Mouse (Mus musculus): Measurements from ENCODE around the gene Mccc1. TPM values are rescaled to one million over a fixed set of nuclear protein-coding genes. Genes with fewer than 3 reads are reported as not detected.
A peak's percentile ranks its signal among the peaks of the same experiment; 100 is the strongest.

Gene Mccc1
- total RNA-seq, 2 experiments from 2014 or later: 5.0 to 14.4 TPM

DNA sequence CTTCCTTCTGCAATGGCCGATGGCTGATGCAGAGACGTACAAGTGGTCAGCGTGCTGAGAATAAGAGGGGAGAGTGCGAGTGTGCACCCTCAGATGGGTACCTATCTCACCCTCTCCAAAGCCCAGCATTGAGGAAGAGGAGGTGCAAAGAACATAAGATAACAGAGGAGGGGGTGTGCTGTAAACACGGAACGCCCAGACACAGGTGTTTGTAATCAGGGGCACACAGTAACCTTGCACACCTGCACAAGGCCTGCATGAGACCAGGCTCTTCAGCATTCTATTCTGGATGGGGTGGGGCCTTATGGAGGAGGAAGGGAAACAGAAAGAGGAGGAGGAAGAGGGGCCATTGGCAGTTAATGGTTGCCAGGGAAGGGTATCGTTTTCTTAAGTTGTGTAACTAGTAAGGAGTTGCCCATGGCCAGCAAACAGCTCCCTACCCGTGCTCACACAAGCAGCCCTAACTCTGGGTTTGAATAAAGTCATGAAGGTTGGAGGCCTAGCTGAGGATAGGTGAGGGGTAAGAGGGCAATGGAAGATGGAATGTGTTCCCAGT is 33.0 kb downstream of the Mccc1 start:
- peak; percentile 74 for ATAC-seq (ENCODE audit: poor library complexity, severe bottlenecking)

DNA sequence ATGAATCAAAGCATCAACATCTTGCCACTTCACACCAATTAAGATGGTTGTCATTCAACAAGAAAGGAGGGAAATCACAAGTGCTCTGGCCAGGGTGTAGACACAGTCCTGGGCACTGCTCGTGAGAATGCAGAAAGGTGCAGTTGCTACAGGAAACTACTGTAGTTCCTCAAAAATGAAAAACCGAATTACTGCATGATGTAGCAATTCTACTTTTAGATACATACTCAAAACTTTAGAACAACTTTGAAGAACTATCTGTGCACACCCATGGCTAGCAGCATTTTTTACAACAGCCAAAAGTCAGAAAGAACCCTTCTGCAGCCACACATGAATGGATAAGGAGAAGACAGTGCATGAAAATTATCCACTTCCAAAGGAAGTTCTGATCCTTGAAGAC is 34.0 kb downstream of the Mccc1 start:
- peak; percentile 83 for ATAC-seq (ENCODE audit: poor library complexity, severe bottlenecking)

DNA sequence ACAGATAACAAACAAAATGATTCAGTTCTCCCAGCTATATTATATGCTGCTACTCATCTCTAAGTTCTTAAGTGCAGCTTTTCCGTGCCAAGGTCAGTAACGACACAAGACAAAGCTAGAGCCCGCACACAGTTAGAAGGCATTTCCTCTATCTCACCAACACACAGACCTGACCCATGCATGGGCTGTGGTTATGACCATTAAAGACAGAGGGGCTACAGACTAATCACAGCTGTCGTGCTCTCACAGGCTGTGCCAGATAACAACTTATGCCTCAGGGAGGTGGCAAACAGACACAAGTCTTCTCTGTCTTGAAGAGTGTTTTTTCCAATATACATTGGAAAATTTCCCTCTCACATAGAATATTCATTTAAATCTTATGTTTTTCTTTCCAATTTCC is 35.5 kb downstream of the Mccc1 start:
- no peak for ATAC-seq (ENCODE audit: poor library complexity, severe bottlenecking)

DNA sequence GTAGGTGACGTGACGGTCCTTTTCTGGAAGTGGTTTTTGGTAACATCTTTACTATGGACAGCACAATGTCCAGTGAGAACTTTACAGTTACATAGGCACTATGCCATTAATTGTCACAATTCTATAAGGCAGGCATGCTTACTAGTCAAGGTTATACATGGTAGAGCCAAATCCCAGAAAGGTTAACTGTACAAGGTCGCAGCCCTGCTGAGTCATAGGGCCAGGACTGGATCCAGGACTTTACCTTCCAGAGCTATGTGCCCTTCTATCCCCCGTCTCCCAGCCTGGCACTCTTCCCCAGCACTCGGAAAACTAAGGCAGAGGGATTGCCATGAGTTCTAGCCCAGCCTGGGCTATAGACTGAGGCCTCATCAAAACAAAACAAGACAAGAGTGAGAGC is 36.6 kb downstream of the Mccc1 start:
- no peak for ATAC-seq (ENCODE audit: poor library complexity, severe bottlenecking)

DNA sequence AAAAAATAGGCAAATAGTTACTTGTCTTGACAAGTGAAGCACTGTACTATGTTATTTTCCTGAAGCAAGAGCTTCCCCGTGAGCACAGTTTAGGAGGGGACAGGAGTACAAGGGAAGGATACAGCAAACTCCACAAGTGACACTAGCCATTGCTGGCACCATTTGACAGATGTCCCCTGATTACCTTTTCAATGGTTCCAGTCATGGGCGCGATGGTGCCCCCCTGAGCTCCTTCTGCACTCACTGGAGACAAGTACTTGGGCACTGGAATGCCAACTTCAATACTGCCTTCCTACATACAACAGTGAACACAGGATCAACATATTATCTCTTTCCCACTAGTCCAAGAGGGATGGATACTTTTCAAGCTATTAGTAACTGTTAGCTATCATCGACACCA is 37.1 kb downstream of the Mccc1 start:
- ATAC-seq (ENCODE audit: poor library complexity, severe bottlenecking): no peak

DNA sequence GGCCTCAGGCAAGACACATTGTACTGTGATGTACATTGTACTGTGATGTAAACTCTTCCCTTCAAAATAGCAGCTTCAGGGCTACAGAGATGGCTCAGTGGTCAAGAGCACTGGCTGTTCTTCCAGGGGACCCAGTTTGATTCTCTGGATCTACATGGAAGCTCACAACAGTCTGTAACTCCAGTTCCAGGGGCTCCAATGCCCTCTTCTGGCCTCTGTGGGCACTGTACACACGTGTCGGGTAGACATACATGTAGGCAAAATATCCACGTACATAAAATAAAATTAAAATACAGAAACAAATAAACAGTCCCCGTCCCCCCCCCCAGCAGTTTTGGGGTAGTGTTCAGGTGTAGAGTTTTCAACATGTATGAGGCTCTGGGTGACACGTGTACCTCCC is 37.5 kb downstream of the Mccc1 start:
- no peak for ATAC-seq (ENCODE audit: poor library complexity, severe bottlenecking)

DNA sequence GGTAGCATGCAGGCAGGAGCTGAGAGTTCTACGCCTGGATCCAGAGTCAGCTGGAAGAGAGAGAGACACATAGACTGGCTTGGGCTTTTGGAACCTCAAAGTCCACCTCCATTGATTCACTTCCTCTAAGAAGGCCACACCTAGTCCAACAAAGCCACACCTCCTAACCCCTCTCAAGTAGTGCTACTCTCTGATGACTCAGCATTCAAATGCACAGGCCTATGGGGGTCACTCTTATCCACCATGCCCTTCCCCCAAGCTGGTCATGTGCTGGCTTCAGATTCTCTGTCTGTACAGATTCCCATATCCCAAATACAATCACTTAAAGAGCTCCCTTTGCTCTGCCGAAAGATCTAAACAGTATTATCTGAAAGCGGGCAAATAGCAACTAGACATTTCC is 43.2 kb downstream of the Mccc1 start:
- ATAC-seq (ENCODE audit: poor library complexity, severe bottlenecking): no peak

DNA sequence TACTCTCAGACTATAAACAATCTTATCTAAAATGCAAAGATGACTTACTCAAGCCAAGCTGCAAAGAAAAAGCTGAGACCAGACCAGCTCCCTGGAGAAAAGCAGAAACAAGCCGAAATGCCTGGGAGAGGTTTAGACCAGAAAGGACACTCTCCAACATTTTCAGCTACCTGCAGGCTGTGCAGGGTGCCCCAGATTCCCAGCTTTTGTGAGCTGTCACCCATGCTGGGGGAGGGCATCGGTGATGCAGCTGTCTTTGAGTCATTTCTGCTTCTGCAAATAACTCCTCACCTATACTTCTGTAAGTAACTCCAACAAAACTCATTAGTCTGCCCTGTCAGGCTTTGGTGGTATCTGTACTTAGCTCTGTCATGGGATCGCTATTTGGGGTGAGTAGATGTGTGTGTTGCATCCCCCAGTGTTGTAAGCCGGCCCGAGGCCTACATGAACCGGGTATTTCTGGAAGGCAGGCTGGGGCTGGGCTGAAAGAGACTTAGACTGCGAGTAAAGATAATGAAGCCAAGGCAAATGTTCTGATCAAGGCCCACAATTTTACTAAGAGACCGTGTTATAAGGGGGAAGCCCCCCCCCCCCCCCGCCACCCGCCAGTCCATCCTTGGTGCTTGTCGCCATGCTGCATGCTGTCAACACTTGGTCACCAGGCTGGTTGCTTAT is 45.4 kb downstream of the Mccc1 start:
- no peak for ATAC-seq (ENCODE audit: poor library complexity, severe bottlenecking)

DNA sequence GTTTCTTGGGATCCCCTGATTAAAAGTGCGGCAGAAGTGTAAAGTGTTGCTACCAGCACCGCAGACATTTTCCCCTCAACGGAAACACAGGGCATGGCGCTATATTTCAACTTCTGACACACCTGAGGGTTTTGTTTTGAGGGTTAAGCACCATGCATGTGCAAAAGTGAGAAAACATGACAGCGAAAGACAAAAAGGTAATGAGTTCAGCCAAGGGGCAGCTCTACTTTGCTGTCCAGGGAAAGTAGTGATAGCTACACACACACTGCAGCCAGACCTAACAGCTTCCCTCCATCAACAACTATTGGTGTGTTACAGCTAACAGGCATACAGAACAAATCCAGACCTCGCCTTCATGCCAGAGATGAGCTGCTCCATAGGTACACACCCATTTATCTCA is 46.7 kb downstream of the Mccc1 start:
- no peak for ATAC-seq (ENCODE audit: poor library complexity, severe bottlenecking)

DNA sequence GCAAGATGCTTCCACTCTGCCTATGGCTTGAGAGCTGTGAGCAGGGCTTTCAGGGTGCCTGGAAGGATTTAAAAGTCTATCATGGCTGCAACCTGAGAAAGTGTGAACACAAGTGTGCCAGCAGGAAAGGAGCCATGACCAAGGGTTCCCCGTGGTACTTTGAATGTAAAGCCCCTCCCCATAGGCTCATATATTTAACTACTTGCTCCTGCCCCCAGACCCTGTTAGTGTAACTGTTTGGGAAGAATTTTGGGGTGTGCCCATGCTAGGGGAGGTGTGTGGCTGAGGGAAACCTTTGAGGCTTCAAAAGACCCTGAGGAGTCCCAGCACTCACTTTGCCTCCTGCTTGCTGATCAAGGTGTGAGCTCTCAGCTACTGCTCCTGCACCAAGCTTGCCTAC is 47.3 kb downstream of the Mccc1 start:
- ATAC-seq (ENCODE audit: poor library complexity, severe bottlenecking): no peak

DNA sequence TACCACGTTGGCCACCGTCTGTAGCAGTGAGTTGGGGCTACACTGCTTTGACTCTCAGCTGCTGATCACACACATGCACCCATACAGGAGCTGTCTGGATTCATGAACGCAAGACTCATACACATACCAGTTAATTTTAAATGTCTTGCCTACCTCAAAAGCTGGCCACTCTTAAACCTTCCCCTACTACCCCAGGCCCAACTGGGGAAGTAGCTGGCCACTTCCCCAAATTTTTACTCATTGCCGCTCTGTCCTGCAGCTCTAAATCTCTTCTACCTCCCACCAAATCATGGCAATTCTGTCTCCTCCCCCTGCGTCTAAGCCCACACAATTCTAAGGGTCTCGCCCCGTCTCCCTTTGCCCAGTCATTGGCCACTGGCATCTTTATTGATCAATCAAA is 52.3 kb downstream of the Mccc1 start:
- ATAC-seq (ENCODE audit: poor library complexity, severe bottlenecking): peak; percentile 84

DNA sequence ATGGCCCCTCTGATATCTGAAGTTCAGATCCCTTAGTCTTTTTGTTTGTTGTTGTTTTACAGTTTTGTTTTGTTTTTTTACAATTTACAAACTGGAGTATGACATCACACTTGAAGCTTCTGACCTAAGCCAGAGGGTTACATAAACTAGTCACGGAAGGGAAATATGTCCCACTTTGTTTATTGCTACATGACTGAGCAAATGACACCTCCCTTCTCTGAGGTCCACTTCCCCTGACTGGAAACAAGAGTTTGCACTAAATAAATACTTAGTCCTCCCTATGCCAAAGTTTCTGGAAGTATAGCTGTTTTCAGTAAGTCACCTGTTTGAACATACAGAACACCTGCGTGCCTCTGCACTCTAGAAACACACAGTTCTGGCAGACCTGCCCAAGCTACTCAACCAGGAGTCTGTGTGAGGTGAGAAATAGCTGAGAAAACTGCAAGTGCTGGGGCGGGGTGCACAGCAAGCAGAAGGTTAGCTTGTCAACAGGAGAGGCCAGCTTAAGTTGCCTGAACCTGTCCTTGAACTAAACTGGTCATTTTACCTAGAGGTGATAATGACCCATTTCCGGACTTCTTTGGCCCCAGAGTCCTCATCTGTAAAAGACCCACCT is 59.9 kb downstream of the Mccc1 start:
- peak; percentile 75 for ATAC-seq (ENCODE audit: poor library complexity, severe bottlenecking)

DNA sequence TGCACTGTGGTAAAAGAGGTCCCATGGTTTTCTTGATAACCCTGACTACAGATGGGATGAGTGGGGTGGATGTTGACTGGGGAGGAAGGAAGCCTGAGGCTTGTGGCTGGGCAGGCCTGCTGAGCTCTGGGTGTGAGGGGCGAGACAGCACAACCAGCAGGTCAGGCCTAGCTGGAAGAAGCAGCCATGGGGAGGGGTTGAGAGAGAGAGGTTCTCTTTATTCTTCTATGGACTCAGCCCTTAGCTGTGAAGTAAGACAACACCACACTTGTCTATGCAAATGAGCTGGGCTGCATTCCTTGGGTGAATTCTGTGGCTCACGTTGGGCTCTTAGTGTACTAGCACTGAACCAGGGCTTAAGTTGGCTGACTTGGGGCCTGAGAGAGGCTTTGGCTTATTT is 60.4 kb downstream of the Mccc1 start:
- ATAC-seq (ENCODE audit: poor library complexity, severe bottlenecking): peak; percentile 51

DNA sequence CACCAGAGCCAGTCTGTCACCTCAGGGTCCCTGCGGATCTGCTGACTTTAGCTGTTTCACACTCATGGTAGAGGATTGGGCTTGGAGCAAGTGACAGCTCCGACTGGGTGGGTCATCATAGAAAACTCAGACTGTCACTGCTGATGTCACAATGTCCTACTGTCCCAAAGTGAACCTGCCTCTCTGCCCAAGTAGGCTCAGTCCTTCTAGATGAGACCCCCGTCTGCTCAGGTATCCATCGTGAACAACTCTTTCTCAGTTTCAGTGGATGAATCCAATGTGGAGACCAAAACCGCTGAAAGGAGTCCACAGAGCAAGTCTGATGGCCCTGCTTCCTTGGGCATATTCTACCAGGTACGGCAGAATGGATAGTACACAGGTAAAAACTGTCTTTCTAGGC is 63.1 kb downstream of the Mccc1 start, which contains the start of gene Dcun1d1:
Gene Dcun1d1 (minus strand): TSS at position 101 of the 400 bp plus-strand sequence.
- no peak for ATAC-seq (ENCODE audit: poor library complexity, severe bottlenecking)

DNA sequence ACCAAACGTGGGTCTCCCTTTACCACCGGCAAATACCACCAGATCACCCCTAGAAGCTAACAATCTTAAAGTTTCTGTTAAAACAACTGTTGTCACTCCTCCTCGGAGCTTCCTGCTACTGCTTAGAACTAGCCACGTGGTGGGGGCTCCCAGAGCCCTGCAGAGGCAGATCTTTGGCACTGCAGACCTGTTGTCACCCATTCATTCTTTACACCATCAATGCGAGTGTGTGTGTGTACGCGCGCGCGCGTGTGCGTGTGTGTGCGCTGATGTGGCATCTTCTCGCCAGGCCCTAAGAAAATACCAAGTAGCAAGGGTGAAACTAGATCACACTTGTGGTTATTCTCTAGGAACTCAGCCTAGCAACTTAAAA is 67.1 kb downstream of the Mccc1 start:
- ATAC-seq (ENCODE audit: poor library complexity, severe bottlenecking): peak; percentile 57

DNA sequence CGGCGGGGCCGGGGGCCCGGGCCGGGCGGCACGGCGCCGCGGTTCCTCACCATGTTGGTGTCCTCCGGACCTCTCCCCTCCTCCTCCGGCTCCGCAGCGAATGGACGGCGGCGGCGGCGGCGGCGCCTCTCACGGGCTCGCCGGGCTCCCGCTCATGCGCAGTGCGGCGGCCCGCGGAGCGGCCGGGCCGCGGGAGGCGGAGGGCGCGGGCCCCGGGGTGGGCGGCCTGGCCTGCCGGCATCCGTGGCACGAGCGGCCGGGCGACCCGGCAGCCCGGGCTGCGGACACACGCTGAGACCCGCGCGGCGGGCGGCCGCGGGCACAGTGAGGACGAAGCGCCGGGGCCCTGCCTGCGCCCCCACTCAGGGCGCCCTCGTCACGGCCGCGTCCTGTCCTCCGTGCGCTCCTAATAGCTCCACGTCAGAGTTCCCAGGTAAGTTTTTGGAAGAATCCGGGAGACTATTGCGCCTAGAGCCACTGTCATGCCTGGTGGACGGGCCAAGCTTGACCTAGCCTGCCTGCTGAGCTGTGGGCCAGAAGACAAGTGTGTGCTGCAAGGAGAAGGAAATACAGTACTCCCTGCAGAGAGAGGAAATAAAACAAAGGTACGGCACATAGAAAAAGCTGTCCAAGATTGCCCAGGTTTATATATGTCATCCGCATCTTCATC is 67.6 kb downstream of the Mccc1 start:
- ATAC-seq (ENCODE audit: poor library complexity, severe bottlenecking): peak; percentile 71

DNA sequence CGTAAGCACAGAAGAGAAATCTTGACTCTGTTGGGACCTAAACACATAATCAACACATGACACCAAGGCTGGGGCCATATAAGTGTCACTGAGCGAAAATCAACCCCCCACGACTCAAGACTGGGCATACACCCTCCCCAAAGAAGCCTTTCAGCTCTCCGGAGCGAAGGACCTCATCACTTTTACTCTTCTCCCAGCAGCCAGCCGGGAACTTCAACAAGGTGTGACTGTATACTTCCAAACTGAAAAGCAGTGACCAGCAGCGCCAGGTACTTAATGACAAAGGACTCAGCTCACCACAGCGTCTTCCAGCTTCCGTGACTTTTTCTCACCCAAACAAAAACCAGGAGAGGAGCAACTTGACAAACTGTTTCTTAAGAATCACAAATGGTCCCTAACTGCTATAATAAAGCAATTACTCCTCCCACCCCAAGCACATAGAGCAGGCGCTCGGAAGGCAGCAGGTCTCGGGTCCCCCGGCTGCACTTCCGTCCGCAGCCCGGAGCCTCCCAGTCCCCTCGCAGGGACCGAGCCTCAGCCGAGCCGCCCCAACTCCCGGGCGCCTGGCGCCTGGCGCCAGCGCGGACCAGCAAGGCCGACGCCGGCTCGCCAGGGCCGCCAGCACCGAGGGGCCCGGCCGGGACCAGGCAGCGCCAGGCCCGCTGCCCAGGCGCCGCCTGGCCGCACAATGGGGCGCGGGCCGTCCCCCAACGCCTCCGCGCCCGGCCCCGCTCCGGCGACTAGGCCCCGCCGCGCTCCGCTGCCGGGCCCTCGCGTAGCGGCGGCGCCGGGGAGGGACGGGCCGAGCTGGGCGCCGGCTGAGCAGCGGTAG is 68.4 kb downstream of the Mccc1 start:
- ATAC-seq (ENCODE audit: poor library complexity, severe bottlenecking): peak; percentile 59

DNA sequence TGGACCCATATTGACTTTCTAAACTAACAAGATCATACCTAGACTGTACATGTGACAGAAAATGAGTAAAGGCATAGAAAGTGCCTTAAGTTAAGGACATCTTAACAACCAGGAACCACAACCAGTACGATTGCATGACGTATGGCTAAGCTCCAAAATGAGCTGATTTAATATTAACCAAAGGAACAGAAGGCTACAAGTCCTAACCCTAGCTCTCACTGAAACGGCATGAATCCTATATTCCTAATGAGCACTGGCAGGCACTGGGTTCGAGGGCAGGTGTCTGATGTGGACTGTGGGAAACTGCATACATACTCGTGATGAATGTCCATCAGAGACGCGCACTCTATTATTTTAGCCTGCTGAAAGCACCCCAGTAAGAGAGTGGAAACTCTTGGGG is 69.1 kb downstream of the Mccc1 start:
- no peak for ATAC-seq (ENCODE audit: poor library complexity, severe bottlenecking)

DNA sequence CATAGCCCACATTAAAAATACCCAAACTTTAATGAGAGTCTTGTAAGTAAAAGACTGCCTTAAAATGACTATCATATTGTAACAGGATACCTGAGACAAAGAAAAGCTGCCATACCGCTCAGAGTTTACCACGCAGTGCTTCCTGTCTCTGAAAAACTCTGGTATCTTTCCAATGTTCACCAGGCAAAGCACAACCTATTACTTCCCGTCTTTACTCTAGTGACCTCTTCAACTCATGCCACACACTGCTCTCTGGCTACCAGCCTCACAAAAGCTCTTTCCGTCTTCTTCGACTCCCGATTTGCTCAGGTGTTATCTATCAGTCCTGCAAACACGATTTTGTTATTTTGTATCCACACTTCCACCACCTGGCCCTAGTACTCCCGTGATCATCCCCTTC is 70.6 kb downstream of the Mccc1 start:
- ATAC-seq (ENCODE audit: poor library complexity, severe bottlenecking): peak; percentile 28

DNA sequence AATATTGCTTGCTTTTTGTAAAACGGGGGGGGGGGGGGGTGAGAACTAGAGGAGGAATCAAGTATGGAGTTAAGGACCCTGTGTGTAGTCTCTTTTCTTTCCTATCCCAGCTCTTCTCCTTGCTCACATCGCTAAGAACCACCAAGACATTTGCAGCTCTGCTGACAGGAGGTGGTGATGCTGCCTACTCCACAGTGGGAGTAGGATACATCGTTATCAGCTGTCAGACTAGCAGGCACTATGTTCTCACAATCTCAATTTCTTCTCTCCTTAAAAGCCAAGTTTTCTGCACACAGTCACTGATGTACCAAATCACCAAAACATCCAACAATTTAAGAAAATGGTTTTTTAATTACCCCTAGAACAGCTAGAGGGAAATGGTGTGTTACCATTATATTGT is 71.1 kb downstream of the Mccc1 start:
- ATAC-seq (ENCODE audit: poor library complexity, severe bottlenecking): no peak

DNA sequence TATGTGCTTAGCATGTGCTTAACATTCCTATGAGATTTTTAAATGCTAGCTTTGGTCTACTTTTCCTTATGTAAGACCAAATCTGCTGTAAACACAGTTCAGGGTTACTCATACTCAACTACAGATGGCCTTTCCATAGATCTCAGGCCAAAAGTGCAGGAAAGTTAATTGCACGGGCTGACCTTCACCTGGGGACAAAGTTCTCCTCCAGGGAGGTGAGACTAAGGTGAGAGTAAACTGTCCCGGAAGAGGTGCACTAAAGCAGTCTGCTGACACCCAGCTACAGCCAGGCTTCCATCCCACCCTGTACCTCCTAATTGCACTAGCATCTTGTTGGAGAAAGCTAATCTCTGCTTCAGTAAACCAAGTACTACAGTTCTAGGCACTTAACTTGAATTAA is 74.6 kb downstream of the Mccc1 start:
- ATAC-seq (ENCODE audit: poor library complexity, severe bottlenecking): no peak

Data from megakaryocyte, adult 5-6 weeks (primary cell).